Mouse (Mus musculus) testis, adult 2 months (tissue): Measurements from ENCODE around the gene Kif5a. TPM values are rescaled to one million over a fixed set of nuclear protein-coding genes. Genes with fewer than 3 reads are reported as not detected.

Experiments used
- H3K27ac ChIP-seq: fragments of 200-500 bp; 2 replicates; pipeline ENCODE4 v1.5.1; 2012; ENCODE audit warnings: low read depth, low read length; ENCODE audit not compliant: control insufficient read depth, insufficient read depth
- H3K27me3 ChIP-seq: fragments of 200-500 bp; 2 replicates; pipeline ENCODE4 v1.6.1; 2012; ENCODE audit warnings: mild to moderate bottlenecking, low read length, moderate library complexity; ENCODE audit not compliant: control insufficient read depth, insufficient read depth
- H3K36me3 ChIP-seq: fragments of 200-500 bp; 2 replicates; pipeline ENCODE4 v1.6.1; 2012; ENCODE audit warnings: mild to moderate bottlenecking, low read length; ENCODE audit not compliant: control insufficient read depth, insufficient read depth
- H3K4me1 ChIP-seq: fragments of 200-500 bp; 2 replicates; pipeline ENCODE4 v1.6.1; 2012; ENCODE audit warnings: low read length; ENCODE audit not compliant: control insufficient read depth, insufficient read depth
- H3K4me3 ChIP-seq: fragments of 200-500 bp; 2 replicates; pipeline ENCODE4 v1.5.1; 2012; ENCODE audit warnings: low read depth, mild to moderate bottlenecking, low read length, moderate library complexity, mixed read lengths; ENCODE audit not compliant: control insufficient read depth
- CTCF ChIP-seq: fragments of 200-500 bp; IDR thresholded peaks from 2 replicates; pipeline ENCODE4 v1.5.1; 2012; ENCODE audit warnings: low read depth, mild to moderate bottlenecking, inconsistent platforms, low read length, moderate library complexity; ENCODE audit not compliant: control insufficient read depth, insufficient read depth, insufficient replicate concordance
- POLR2A ChIP-seq: fragments of 200-500 bp; IDR thresholded peaks from 2 replicates; pipeline ENCODE4 v1.6.1; 2012; ENCODE audit warnings: low read depth, mild to moderate bottlenecking, inconsistent platforms, low read length, moderate library complexity; ENCODE audit not compliant: control insufficient read depth
- polyA plus RNA-seq: library from polyadenylated mRNA; depleted of rRNA; stranded (reverse); fragments of >200 nt; gene quantifications from 2 replicates; pipeline ENCODE4 v1.2.3, GENCODE M21; 2012

Kif5a gene
- polyA plus RNA-seq, 1 experiment: 3.9 TPM

GRCm38 (mm10) chr10:127209928-127210570 is 53.1 kb downstream of the Kif5a start:
- Histone ChIP-seq H3K27me3 (no peaks in the 10 kb centered on the region), H3K36me3 (peaks cover under 1% of the 10 kb centered on the region; the same call in 1 of the 2 replicates), H3K27ac (no peak overlapping the region), H3K4me3 (no peak overlapping the region), H3K4me1 (peaks cover 6% of the 10 kb centered on the region)
- TF ChIP-seq CTCF (no peak), POLR2A (no peak)

DNA sequence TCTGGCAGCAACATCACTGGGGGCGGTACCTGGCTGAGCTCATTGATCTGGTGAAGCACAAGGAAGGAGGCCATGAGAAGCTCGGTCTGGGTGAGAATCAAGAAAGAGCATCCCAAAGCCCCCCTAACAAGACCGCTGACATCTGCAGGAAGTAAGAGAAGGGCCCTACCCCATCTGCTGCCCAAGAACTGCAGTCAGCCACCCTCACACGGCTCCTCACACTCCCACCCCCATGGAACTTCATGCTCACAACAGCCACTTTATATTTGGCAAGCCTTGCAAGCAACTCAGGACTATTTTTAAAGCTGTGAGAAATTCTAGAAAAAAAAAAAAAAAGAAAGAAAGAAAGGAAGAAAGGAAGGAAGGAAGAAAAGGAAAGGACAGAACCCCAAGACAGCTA is 54.2 kb downstream of the Kif5a start:
- Histone ChIP-seq H3K4me3 (no peak overlapping the region), H3K36me3 (peaks cover 1% of the 10 kb centered on the region; the same call in 1 of the 2 replicates), H3K27me3 (no peaks in the 10 kb centered on the region), H3K27ac (no peak overlapping the region), H3K4me1 (peaks cover 6% of the 10 kb centered on the region)
- TF ChIP-seq POLR2A: no peak
- TF ChIP-seq CTCF: no peak

- H3K4me3 ChIP-seq: no peak overlapping the region
- H3K36me3 ChIP-seq: peaks cover 1% of the 10 kb centered on the region; the same call in 1 of the 2 replicates
- no peaks in the 10 kb centered on the region for H3K27me3 ChIP-seq
- TF ChIP-seq CTCF (no peak), POLR2A (no peak)
- H3K4me1 ChIP-seq: peaks cover under 1% of the 10 kb centered on the region; the same call in 1 of the 2 replicates
- H3K27ac ChIP-seq: no peak overlapping the region
These were observed 57.8 kb downstream of the Kif5a start for GRCm38 (mm10) chr10:127205373-127205772.

DNA sequence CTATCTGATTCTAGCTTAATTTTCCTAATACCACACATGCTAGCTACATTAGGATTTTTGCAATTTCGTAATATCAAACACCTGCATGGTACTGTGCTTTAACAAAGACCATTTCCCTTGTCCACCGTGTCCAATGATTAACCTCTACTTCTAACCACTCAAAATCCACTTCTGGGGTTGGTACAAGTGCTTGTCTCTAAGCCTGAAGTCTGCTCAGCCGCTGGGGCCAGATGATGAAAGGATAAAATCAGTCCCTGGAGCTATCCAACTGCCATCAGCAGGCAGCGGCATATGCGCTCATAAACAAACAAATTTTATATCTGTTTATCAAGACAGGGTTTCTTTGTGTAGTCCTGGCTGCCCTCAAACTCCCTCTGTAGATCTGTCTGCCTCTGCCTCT is 58.6 kb downstream of the Kif5a start:
- no peak overlapping the region for H3K27ac ChIP-seq

GRCm38 (mm10) chr10:127203106-127203505 is 60.0 kb downstream of the Kif5a start:
- Histone ChIP-seq H3K27ac (no peak overlapping the region), H3K4me1 (no peaks in the 10 kb centered on the region), H3K4me3 (no peak overlapping the region), H3K36me3 (peaks cover 3% of the 10 kb centered on the region), H3K27me3 (no peaks in the 10 kb centered on the region)
- TF ChIP-seq CTCF (no peak), POLR2A (no peak)

More for the DNA sequence above, 58.6 kb downstream of the Kif5a start:
- peaks cover 1% of the 10 kb centered on the region; the same call in 1 of the 2 replicates for H3K36me3 ChIP-seq
- no peak overlapping the region for H3K4me3 ChIP-seq
- TF ChIP-seq POLR2A (no peak), CTCF (no peak)
- H3K4me1 ChIP-seq: no peaks in the 10 kb centered on the region
- no peaks in the 10 kb centered on the region for H3K27me3 ChIP-seq

DNA sequence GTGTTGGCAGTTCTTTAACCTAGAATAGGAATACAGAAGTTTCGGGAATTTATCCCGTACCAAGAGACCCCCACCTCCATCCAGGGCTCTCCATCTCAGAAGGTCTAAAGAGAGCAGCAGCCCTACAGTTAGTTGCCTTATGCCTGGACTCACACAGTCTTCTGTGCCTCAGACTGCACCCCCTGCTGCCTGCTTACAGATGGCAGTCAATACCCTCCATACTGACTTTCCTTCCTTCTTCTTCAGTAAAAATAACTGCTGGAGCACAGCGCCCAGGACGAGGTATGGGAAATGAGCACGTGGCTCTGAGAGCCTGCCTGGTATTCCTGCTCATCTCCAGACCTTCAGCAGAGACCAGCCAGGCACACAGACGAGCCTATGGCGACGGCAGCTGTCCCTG is 62.9 kb downstream of the Kif5a start:
- no peak overlapping the region for H3K27ac ChIP-seq
- TF ChIP-seq CTCF (no peak), POLR2A (no peak)
- peaks cover 8% of the 10 kb centered on the region for H3K4me1 ChIP-seq
- peaks cover 3% of the 10 kb centered on the region for H3K36me3 ChIP-seq
- no peaks in the 10 kb centered on the region for H3K27me3 ChIP-seq
- H3K4me3 ChIP-seq: no peak overlapping the region

DNA sequence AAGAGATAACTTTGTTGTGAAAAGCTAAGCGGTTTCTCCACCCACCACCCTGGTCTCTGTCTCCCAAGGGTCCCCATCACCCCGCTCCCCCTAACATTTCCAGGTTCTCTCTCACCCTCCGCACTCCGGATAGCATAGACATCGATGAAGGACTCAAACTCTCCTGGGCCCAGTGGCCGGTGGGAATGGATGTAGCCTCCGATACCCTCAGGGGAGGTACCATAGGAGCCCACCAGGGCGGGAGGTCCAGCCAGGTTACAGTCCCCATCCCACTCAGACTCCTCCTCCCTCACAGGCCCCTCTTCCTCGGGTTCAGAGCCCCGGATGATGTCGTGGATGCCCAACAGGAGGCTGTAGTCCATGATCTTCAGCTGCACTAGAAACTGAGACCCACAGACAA is 63.7 kb downstream of the Kif5a start:
- Histone ChIP-seq H3K4me1 (peaks cover 14% of the 10 kb centered on the region), H3K36me3 (peaks cover 2% of the 10 kb centered on the region; the same call in 1 of the 2 replicates)
- no peak for TF ChIP-seq POLR2A

GRCm38 (mm10) chr10:127199068-127199467 is 64.1 kb downstream of the Kif5a start:
- Histone ChIP-seq H3K4me3 (no peak overlapping the region), H3K36me3 (peaks cover 2% of the 10 kb centered on the region; the same call in 1 of the 2 replicates), H3K4me1 (peaks cover 18% of the 10 kb centered on the region), H3K27me3 (no peaks in the 10 kb centered on the region), H3K27ac (no peak overlapping the region)
- TF ChIP-seq CTCF (no peak), POLR2A (no peak)

More for the DNA sequence above, 63.7 kb downstream of the Kif5a start:
- Histone ChIP-seq H3K27me3 (no peaks in the 10 kb centered on the region), H3K27ac (no peak overlapping the region), H3K4me3 (no peak overlapping the region)
